Mouse (Mus musculus) spleen, postnatal 36 days (tissue): ENCODE measurements around the gene Crtc2.
A peak's percentile ranks its signal among the peaks of the same experiment; 100 is the strongest.

Source experiments
- DNase-seq, 2 experiments: peaks; one replicate each; pipeline ENCODE4 v3.0.0; 2022; ENCODE audit warnings: low spot score in 2 of 2, mixed read lengths in 1 of 2

Gene Crtc2

GRCm38 (mm10) chr3:90253653-90254418 is at the start of gene Crtc2:
TSS of gene Crtc2 (plus strand) at chr3:90254163.
- peak; percentile 97 for DNase-seq

GRCm38 (mm10) chr3:90204582-90204981 is 49.4 kb upstream of the Crtc2 start:
- no peak for DNase-seq

- no peak for DNase-seq
Measured at GRCm38 (mm10) chr3:90208662-90209061, 45.3 kb upstream of the Crtc2 start.

GRCm38 (mm10) chr3:90209908-90210566 is 43.9 kb upstream of the Crtc2 start:
- no peak for DNase-seq

- DNase-seq: no peak
Measured at GRCm38 (mm10) chr3:90211475-90212398, 42.2 kb upstream of the Crtc2 start.

GRCm38 (mm10) chr3:90212723-90213122 is 41.2 kb upstream of the Crtc2 start:
- DNase-seq: no peak

GRCm38 (mm10) chr3:90213377-90213866 is 40.5 kb upstream of the Crtc2 start, which contains the start of the genes Rps27 and Rab13:
TSS of gene Rps27 (minus strand) at chr3:90213651.
TSS of gene Rab13 (plus strand) at chr3:90213695.
- peak; percentile 90 to 94 for DNase-seq

GRCm38 (mm10) chr3:90213956-90214684 is 39.8 kb upstream of the Crtc2 start:
- DNase-seq: peak in 1 of 2 experiments; percentile 16

- peak in 1 of 2 experiments; percentile 25 for DNase-seq
Measured at GRCm38 (mm10) chr3:90215825-90216380, 38.1 kb upstream of the Crtc2 start.

- DNase-seq: peak; percentile 36 to 58
Measured at GRCm38 (mm10) chr3:90220088-90220487, 33.9 kb upstream of the Crtc2 start.

- peak; percentile 25 to 47 for DNase-seq
Measured at GRCm38 (mm10) chr3:90220531-90220951, 33.4 kb upstream of the Crtc2 start.

- no peak for DNase-seq
Measured at GRCm38 (mm10) chr3:90221123-90221522, 32.8 kb upstream of the Crtc2 start.

- DNase-seq: no peak
Measured at GRCm38 (mm10) chr3:90222455-90222854, 31.5 kb upstream of the Crtc2 start.

GRCm38 (mm10) chr3:90222941-90223340 is 31.0 kb upstream of the Crtc2 start:
- DNase-seq: no peak

GRCm38 (mm10) chr3:90224331-90224730 is 29.6 kb upstream of the Crtc2 start:
- DNase-seq: no peak

- peak in 1 of 2 experiments; percentile 60 for DNase-seq
Measured at GRCm38 (mm10) chr3:90231075-90231474, 22.9 kb upstream of the Crtc2 start.

GRCm38 (mm10) chr3:90231507-90232333 is 22.2 kb upstream of the Crtc2 start, which contains the start of gene Jtb:
TSS of gene Jtb (plus strand) at chr3:90231597.
- DNase-seq: peak; percentile 94 to 95

GRCm38 (mm10) chr3:90241251-90241650 is 12.7 kb upstream of the Crtc2 start:
- no peak for DNase-seq

GRCm38 (mm10) chr3:90241669-90242358 is 12.1 kb upstream of the Crtc2 start:
- no peak for DNase-seq
